Mouse (Mus musculus) heart, adult 2 months (tissue): ENCODE measurements around the gene Aym1.

Experiments
- CTCF ChIP-seq: fragments of 200-600 bp; IDR thresholded peaks from 2 replicates; pipeline ENCODE4 v1.8.1; 2022; ENCODE audit warnings: antibody characterized with exemption, mild to moderate bottlenecking, moderate library complexity
- POLR2A ChIP-seq: fragments of 200-500 bp; IDR thresholded peaks from 2 replicates; pipeline ENCODE4 v1.6.1; 2011; ENCODE audit warnings: mild to moderate bottlenecking, low read depth, low read length, control low read depth; ENCODE audit not compliant: insufficient read depth

- TF ChIP-seq POLR2A (no peak), CTCF (peak; percentile 74)
These were observed 46.6 kb upstream of the Aym1 start, which contains the start of gene Sgsm1 for GRCm38 (mm10) chr5:113310377-113311003.
